Mouse (Mus musculus): ENCODE data around the gene Csnk1g2. TPM values are rescaled to one million over a fixed set of nuclear protein-coding genes. Genes with fewer than 3 reads are reported as not detected.

The Csnk1g2 gene
- total RNA-seq, 2 experiments from 2014 or later, result 93.3 to 117 TPM

Other genes with a start within 250 kb of the Csnk1g2 start
- 8.0 and 9.1 TPM in 2 replicates for gene Mex3d, start 235.2 kb upstream of the Csnk1g2 start, total RNA-seq (2014; fragmentation: Nextera tagmentation)
- 13.0 and 14.7 TPM in 2 replicates for gene Mex3d, start 235.2 kb upstream of the Csnk1g2 start, total RNA-seq (2017)
- 105 and 113 TPM in 2 replicates for gene Mbd3, start 223.3 kb upstream of the Csnk1g2 start, total RNA-seq (2014; fragmentation: Nextera tagmentation)
- 80.0 and 93.8 TPM in 2 replicates for gene Mbd3, start 223.3 kb upstream of the Csnk1g2 start, total RNA-seq (2017)
- gene Uqcr11, start 216.0 kb upstream of the Csnk1g2 start, total RNA-seq (2014; fragmentation: Nextera tagmentation), result 485 and 702 TPM in 2 replicates
- gene Uqcr11, start 216.0 kb upstream of the Csnk1g2 start, total RNA-seq (2017), result 241 and 254 TPM in 2 replicates
- 154 and 175 TPM in 2 replicates for gene Tcf3, start 189.2 kb upstream of the Csnk1g2 start, total RNA-seq (2014; fragmentation: Nextera tagmentation)
- 57.9 and 99.8 TPM in 2 replicates for gene Tcf3, start 189.2 kb upstream of the Csnk1g2 start, total RNA-seq (2017)
- not detected in 2 replicates for gene Onecut3, start 128.0 kb upstream of the Csnk1g2 start, total RNA-seq (2014; fragmentation: Nextera tagmentation)
- gene Onecut3, start 128.0 kb upstream of the Csnk1g2 start, total RNA-seq (2017), result not detected in 2 replicates
- gene Atp8b3, start 83.7 kb upstream of the Csnk1g2 start, total RNA-seq (2014; fragmentation: Nextera tagmentation), result not detected in 2 replicates
- gene Atp8b3, start 83.7 kb upstream of the Csnk1g2 start, total RNA-seq (2017), result not detected in 2 replicates
- gene Rexo1, start 61.3 kb upstream of the Csnk1g2 start, total RNA-seq (2014; fragmentation: Nextera tagmentation), result 52.1 and 57.1 TPM in 2 replicates
- 9.8 and 15.3 TPM in 2 replicates for gene Rexo1, start 61.3 kb upstream of the Csnk1g2 start, total RNA-seq (2017)
- gene Klf16, start 45.5 kb upstream of the Csnk1g2 start, total RNA-seq (2014; fragmentation: Nextera tagmentation), result 21.0 and 24.9 TPM in 2 replicates
- gene Klf16, start 45.5 kb upstream of the Csnk1g2 start, total RNA-seq (2017), result 7.2 and 14.6 TPM in 2 replicates
- gene Abhd17a, start 32.5 kb upstream of the Csnk1g2 start, total RNA-seq (2014; fragmentation: Nextera tagmentation), result 55.0 and 63.1 TPM in 2 replicates
- gene Abhd17a, start 32.5 kb upstream of the Csnk1g2 start, total RNA-seq (2017), result 13.7 and 19.4 TPM in 2 replicates
- gene Scamp4, start 20.0 kb upstream of the Csnk1g2 start, total RNA-seq (2014; fragmentation: Nextera tagmentation), result 56.1 and 71.8 TPM in 2 replicates
- gene Scamp4, start 20.0 kb upstream of the Csnk1g2 start, total RNA-seq (2017), result 12.7 and 23.3 TPM in 2 replicates
- gene Adat3, start 20.0 kb upstream of the Csnk1g2 start, total RNA-seq (2014; fragmentation: Nextera tagmentation), result 2.7 and 9.1 TPM in 2 replicates
- gene Adat3, start 20.0 kb upstream of the Csnk1g2 start, total RNA-seq (2017), result 11.0 TPM in 1 of 2 replicates, not detected in the other
- gene Gm49322, start 16.8 kb upstream of the Csnk1g2 start, total RNA-seq (2014; fragmentation: Nextera tagmentation), result 0.68 and 1.6 TPM in 2 replicates
- gene Gm49322, start 16.8 kb upstream of the Csnk1g2 start, total RNA-seq (2017), result 0.08 and 0.42 TPM in 2 replicates
- 27.4 and 32.0 TPM in 2 replicates for gene Btbd2, start 34.2 kb downstream of the Csnk1g2 start, total RNA-seq (2014; fragmentation: Nextera tagmentation)
- 11.8 and 14.8 TPM in 2 replicates for gene Btbd2, start 34.2 kb downstream of the Csnk1g2 start, total RNA-seq (2017)
- 149 and 158 TPM in 2 replicates for gene Mknk2, start 55.3 kb downstream of the Csnk1g2 start, total RNA-seq (2014; fragmentation: Nextera tagmentation)
- 78.4 and 117 TPM in 2 replicates for gene Mknk2, start 55.3 kb downstream of the Csnk1g2 start, total RNA-seq (2017)
- 22.8 and 29.1 TPM in 2 replicates for gene Mob3a, start 79.1 kb downstream of the Csnk1g2 start, total RNA-seq (2014; fragmentation: Nextera tagmentation)
- 30.5 and 38.6 TPM in 2 replicates for gene Mob3a, start 79.1 kb downstream of the Csnk1g2 start, total RNA-seq (2017)
- 22.8 and 26.4 TPM in 2 replicates for gene Izumo4, start 79.3 kb downstream of the Csnk1g2 start, total RNA-seq (2014; fragmentation: Nextera tagmentation)
- 3.0 and 4.5 TPM in 2 replicates for gene Izumo4, start 79.3 kb downstream of the Csnk1g2 start, total RNA-seq (2017)
- gene Ap3d1, start 119.4 kb downstream of the Csnk1g2 start, total RNA-seq (2014; fragmentation: Nextera tagmentation), result 54.1 and 79.5 TPM in 2 replicates
- 36.6 and 37.8 TPM in 2 replicates for gene Ap3d1, start 119.4 kb downstream of the Csnk1g2 start, total RNA-seq (2017)
- gene Dot1l, start 132.4 kb downstream of the Csnk1g2 start, total RNA-seq (2014; fragmentation: Nextera tagmentation), result 67.0 and 83.2 TPM in 2 replicates
- 9.9 and 14.0 TPM in 2 replicates for gene Dot1l, start 132.4 kb downstream of the Csnk1g2 start, total RNA-seq (2017)
- gene Sf3a2, start 175.4 kb downstream of the Csnk1g2 start, total RNA-seq (2014; fragmentation: Nextera tagmentation), result 97.7 and 118 TPM in 2 replicates
- gene Sf3a2, start 175.4 kb downstream of the Csnk1g2 start, total RNA-seq (2017), result 24.1 and 27.1 TPM in 2 replicates
- gene Plekhj1, start 175.8 kb downstream of the Csnk1g2 start, total RNA-seq (2014; fragmentation: Nextera tagmentation), result 114 and 155 TPM in 2 replicates
- gene Plekhj1, start 175.8 kb downstream of the Csnk1g2 start, total RNA-seq (2017), result 41.1 and 51.5 TPM in 2 replicates
- gene Amh, start 182.4 kb downstream of the Csnk1g2 start, total RNA-seq (2014; fragmentation: Nextera tagmentation), result 0.59 TPM in 1 of 2 replicates, not detected in the other
- gene Amh, start 182.4 kb downstream of the Csnk1g2 start, total RNA-seq (2017), result not detected in 2 replicates
- gene Jsrp1, start 190.7 kb downstream of the Csnk1g2 start, total RNA-seq (2014; fragmentation: Nextera tagmentation), result not detected in 2 replicates
- gene Jsrp1, start 190.7 kb downstream of the Csnk1g2 start, total RNA-seq (2017), result not detected in 2 replicates
- gene Oaz1, start 203.8 kb downstream of the Csnk1g2 start, total RNA-seq (2014; fragmentation: Nextera tagmentation), result 1,436 and 1,526 TPM in 2 replicates
- 220 and 353 TPM in 2 replicates for gene Oaz1, start 203.8 kb downstream of the Csnk1g2 start, total RNA-seq (2017)
- 1.6 TPM in 1 of 2 replicates, not detected in the other for gene Lingo3, start 221.2 kb downstream of the Csnk1g2 start, total RNA-seq (2014; fragmentation: Nextera tagmentation)
- not detected in 2 replicates for gene Lingo3, start 221.2 kb downstream of the Csnk1g2 start, total RNA-seq (2017)
- gene Lsm7, start 232.4 kb downstream of the Csnk1g2 start, total RNA-seq (2014; fragmentation: Nextera tagmentation), result 291 and 326 TPM in 2 replicates
- gene Lsm7, start 232.4 kb downstream of the Csnk1g2 start, total RNA-seq (2017), result 401 and 445 TPM in 2 replicates
- gene Sppl2b, start 232.4 kb downstream of the Csnk1g2 start, total RNA-seq (2014; fragmentation: Nextera tagmentation), result 116 and 117 TPM in 2 replicates
- 45.6 and 65.4 TPM in 2 replicates for gene Sppl2b, start 232.4 kb downstream of the Csnk1g2 start, total RNA-seq (2017)
- gene Tmprss9, start 249.0 kb downstream of the Csnk1g2 start, total RNA-seq (2014; fragmentation: Nextera tagmentation), result 0.22 TPM in 1 of 2 replicates, not detected in the other
- gene Tmprss9, start 249.0 kb downstream of the Csnk1g2 start, total RNA-seq (2017), result not detected in 2 replicates